Mouse (Mus musculus) brain, embryonic 14.5 days (tissue): ENCODE results near the gene Dr1. TPM values are rescaled to one million over a fixed set of nuclear protein-coding genes. Genes with fewer than 3 reads are reported as not detected.

Experiments used
- DNase-seq: peaks from one replicate; pipeline ENCODE4 v3.0.0-alpha.2; 2011; ENCODE audit warnings: low read depth
- CTCF ChIP-seq: fragments of 200-500 bp; IDR thresholded peaks from 2 replicates; pipeline ENCODE4 v1.5.1; 2012; ENCODE audit warnings: inconsistent platforms, mild to moderate bottlenecking, moderate library complexity, borderline replicate concordance; ENCODE audit not compliant: insufficient read depth, insufficient read length; ENCODE audit errors: extremely low read depth
- POLR2A ChIP-seq: fragments of 200-500 bp; IDR thresholded peaks from 2 replicates; pipeline ENCODE4 v1.6.1; 2012; ENCODE audit warnings: mild to moderate bottlenecking, inconsistent platforms, borderline replicate concordance; ENCODE audit not compliant: poor library complexity, insufficient read depth, insufficient read length, severe bottlenecking; ENCODE audit errors: extremely low read depth
- polyA plus RNA-seq: library from polyadenylated mRNA; depleted of rRNA; stranded (reverse); fragments of >200 nt; gene quantifications from 2 replicates; pipeline ENCODE4 v1.2.3, GENCODE M21; 2012; rRNA removed

Gene Dr1
- polyA plus RNA-seq, 1 experiment, result 35.8 TPM

GRCm38 (mm10) chr5:108286957-108287356 lies 18.3 kb downstream of the Dr1 start:
- TF ChIP-seq CTCF (no peak), POLR2A (no peak)
- DNase-seq, result no peak

DNA sequence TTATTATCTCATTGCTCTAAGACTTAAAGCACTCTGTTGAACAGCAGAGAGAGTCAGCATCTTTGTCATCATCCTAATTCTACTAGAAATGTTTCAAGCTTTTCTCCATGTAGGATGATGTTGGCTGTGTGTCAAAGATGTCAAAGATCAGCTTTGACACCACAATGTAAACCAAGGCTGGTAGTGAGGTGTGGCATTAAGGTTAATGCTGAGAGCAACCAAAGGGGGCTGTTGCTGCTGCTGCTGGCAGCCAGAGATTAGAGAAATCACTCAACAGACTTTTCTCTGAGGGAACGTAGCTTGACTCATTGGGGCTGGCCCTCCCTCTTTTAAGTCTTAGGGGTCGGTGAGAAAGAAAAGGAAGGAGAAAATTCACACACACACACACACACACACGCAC lies 32.9 kb downstream of the Dr1 start:
- DNase-seq, result no peak
- TF ChIP-seq POLR2A (no peak), CTCF (no peak)

- TF ChIP-seq CTCF, result 0 out of 2 replicates have a peak, but pooled peaks have one; percentile 0
- TF ChIP-seq POLR2A, result peak; percentile 82; the same call in 1 of the 2 replicates
- DNase-seq, result peak; percentile 96
Observed at GRCm38 (mm10) chr5:108312224-108313064, 43.7 kb downstream of the Dr1 start, which contains the start of gene Pigg. Gene Pigg, plus strand, starts transcription at chr5:108312609.

DNA sequence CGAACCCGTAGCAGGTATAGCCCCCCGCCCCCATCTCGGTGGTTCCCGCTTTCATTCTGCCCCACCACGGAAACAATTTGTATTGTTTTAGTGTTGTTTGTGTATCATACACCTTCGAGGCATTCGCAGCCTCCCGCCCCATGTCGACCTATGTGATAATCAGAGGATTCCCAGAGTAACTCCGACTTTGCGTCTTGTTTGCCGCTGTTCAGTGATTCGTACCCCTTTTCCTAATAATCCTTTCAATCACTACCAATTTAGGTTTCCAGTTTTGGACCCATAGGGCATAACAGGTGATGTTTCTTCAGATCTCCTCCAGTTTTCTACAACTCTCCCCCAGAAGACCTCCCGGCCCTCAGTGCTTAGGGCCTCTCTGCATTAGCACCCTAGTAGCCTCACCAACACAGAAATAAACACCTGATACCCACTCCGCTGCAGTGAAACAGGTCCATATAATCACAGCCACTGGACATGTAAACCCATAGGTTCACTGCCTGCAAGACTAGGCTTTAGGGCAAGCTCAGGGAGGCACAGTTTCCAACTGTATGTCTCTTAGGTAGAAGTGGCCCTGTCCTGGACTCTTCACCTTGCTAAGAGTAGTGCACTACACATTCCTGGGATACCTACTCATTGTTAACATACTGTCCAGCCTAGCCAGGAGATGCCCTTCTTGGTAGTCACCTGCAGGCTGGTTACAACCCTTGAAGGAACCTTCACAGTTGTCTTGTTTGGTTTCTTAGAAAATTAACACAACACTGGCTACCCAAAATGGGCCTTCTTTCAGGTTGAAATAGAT lies 44.6 kb downstream of the Dr1 start:
- TF ChIP-seq CTCF, result no peak
- TF ChIP-seq POLR2A, result no peak
- no peak for DNase-seq

Other genes with a start within 250 kb of the Dr1 start
- gene Mtf2, start 203.2 kb upstream of the Dr1 start, polyA plus RNA-seq, result 75.2 and 77.6 TPM in 2 replicates
- gene Tmed5, start 136.3 kb upstream of the Dr1 start, polyA plus RNA-seq, result 15.3 and 17.1 TPM in 2 replicates
- gene Ccdc18, start 136.0 kb upstream of the Dr1 start, polyA plus RNA-seq, result 0.83 and 0.95 TPM in 2 replicates
- gene Pigg, start 43.7 kb downstream of the Dr1 start, polyA plus RNA-seq, result 5.8 and 6.0 TPM in 2 replicates
- 10.4 and 13.5 TPM in 2 replicates for gene Gm42517, start 99.0 kb downstream of the Dr1 start, polyA plus RNA-seq
- gene Pde6b, start 119.5 kb downstream of the Dr1 start, polyA plus RNA-seq, result not detected in 2 replicates
- gene Atp5k, start 165.6 kb downstream of the Dr1 start, polyA plus RNA-seq, result 119 and 156 TPM in 2 replicates
- gene Mfsd7a, start 180.0 kb downstream of the Dr1 start, polyA plus RNA-seq, result 0.55 and 0.60 TPM in 2 replicates
- 35.9 and 48.4 TPM in 2 replicates for gene Pcgf3, start 192.3 kb downstream of the Dr1 start, polyA plus RNA-seq